Mouse (Mus musculus): Measurements from ENCODE around the gene Stk38. TPM values are rescaled to one million over a fixed set of nuclear protein-coding genes. Genes with fewer than 3 reads are reported as not detected.

Stk38 gene
- polyA plus RNA-seq (2015; fragmentation: Nextera tagmentation; extraction: Ambion mirVana): 69.3 and 77.0 TPM in 2 replicates

GRCm38 (mm10) chr17:29007641-29008325, at the start of gene Stk38:
Gene Stk38, minus strand, starts transcription at chr17:29007995.

DNA sequence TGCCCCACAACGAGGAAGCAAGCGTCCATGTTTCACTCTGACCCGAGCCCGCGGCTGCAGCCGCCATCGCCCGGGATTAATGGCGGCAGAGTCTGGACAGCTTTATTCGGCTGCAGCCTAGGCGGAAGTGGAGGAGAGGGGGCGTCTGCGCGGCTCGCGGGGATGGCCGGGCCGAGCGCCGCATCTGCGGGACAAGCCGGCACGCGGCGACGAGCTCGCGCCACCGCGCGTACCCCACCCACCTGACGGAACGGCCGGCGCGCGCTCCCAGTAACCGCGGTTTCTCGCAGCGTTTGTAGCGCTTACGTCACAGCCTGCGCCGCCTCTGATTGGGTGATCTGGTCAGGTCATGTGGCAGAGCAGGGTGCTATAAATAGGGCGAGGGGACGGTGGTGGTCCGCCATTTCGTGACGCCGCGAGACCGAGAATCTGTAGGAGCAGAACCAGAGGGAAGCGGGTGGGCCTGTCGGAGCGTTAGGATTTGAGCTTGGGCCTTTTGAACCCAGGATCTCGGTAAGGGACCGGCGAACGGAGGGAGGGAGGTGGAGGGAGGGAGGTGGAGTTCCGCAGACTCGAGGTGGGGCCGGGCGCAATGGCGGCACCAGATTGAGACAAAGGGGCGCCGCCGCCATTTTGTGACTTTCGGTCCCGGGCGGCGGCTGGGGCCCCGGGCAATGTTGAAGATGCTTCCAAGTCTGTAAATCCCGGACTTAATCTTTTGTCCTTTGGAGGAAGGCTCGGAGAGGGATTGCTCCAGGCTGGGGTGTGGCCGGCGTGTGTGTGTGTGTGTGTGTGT, 24.7 kb upstream of the Stk38 start, which contains the start of gene Srsf3:
Gene Srsf3, plus strand, starts transcription at position 355 of the 796 bp plus-strand sequence.

DNA sequence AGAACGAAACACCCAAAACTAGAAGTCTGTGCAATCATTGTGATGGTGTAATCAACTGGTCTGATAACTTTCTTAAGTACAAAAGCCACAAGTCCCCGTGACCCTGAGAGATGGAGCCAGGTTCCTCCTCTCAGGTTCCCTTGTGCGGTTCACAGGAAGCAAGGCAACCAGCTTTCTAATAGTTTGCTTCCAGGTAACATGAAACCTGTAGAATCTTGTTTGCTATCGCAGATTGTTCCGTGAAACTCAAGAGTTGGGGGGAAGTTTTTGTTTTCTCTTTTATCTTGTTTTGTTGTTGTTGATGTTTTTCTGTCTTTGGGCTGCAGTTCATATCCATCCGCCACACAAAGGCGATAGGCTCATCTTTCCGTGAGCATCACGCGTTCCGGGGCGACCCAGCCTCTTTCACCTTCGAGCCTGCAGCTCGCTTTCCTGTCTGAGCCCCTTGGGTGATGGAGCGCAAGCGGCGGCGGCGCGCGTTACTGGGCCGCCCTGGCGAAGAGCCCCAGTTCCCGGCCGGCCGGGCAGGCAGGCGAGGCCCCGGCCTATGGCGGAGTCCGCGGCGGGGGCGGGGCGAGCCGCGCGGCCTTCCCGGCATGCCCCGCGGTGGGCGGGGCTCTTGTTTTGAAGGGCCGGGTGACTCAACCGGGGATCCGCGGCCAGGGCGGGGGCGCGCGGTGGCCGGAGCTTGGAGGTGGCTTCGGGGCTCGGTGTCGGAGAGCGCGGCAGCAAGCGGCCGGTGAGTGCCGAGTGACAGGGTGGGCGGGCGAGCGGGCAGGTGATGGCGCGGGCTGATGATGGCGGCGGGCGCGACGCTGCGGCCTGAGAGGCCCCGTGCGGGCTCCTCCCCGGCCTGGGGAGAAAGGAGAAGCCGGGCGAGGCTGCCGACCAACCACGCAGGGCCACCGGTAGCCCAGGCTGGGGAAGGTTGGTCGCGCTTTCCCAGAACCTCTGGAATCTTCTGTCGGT, 55.7 kb downstream of the Stk38 start, which contains the start of gene Kctd20:
Gene Kctd20, plus strand, starts transcription at position 120 of the 969 bp plus-strand sequence.

DNA sequence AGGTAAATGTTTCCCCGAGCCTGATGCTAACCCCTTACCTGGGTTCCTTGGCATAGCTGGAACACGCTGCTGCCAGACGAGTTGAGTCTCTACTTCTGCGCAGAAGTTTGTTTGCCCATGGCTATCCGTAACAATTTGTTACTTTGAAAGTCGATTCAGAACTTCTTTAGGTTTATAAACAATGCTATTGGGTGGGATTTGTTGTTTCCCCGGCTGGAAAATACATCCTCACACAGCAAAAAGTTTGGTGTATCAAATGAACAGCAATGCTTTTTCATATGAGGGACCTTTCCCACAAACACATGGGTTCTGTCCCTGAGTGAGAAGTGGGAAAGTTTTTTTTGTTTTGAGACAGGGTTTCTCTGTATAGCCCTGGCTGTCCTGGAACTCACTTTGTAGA, 64.1 kb downstream of the Stk38 start, which contains the start of gene Pxt1:
Gene Pxt1, minus strand, starts transcription at position 101 of the 400 bp plus-strand sequence.

Other genes starting within 250 kb of the Stk38 start
- gene Mapk13, start 238.7 kb downstream of the Stk38 start, polyA plus RNA-seq (2015; fragmentation: Nextera tagmentation; extraction: Ambion mirVana): 27.5 and 39.9 TPM in 2 replicates
- 52.0 and 59.2 TPM in 2 replicates for gene Brpf3, start 206.9 kb downstream of the Stk38 start, polyA plus RNA-seq (2015; fragmentation: Nextera tagmentation; extraction: Ambion mirVana)
- 0.29 and 0.34 TPM in 2 replicates for gene Pnpla1, start 149.6 kb downstream of the Stk38 start, polyA plus RNA-seq (2015; fragmentation: Nextera tagmentation; extraction: Ambion mirVana)
- gene 4930539E08Rik, start 92.7 kb downstream of the Stk38 start, polyA plus RNA-seq (2015; fragmentation: Nextera tagmentation; extraction: Ambion mirVana): 0.10 and 0.13 TPM in 2 replicates
- gene Pxt1, start 64.2 kb downstream of the Stk38 start, polyA plus RNA-seq (2015; fragmentation: Nextera tagmentation; extraction: Ambion mirVana): 0.46 and 1.0 TPM in 2 replicates
- 62.8 and 66.8 TPM in 2 replicates for gene Kctd20, start 56.0 kb downstream of the Stk38 start, polyA plus RNA-seq (2015; fragmentation: Nextera tagmentation; extraction: Ambion mirVana)
- gene Srsf3, start 24.6 kb upstream of the Stk38 start, polyA plus RNA-seq (2015; fragmentation: Nextera tagmentation; extraction: Ambion mirVana): 364 and 382 TPM in 2 replicates
- gene Cdkn1a, start 83.0 kb upstream of the Stk38 start, polyA plus RNA-seq (2015; fragmentation: Nextera tagmentation; extraction: Ambion mirVana): 9.1 and 9.8 TPM in 2 replicates
- gene Rab44, start 106.2 kb upstream of the Stk38 start, polyA plus RNA-seq (2015; fragmentation: Nextera tagmentation; extraction: Ambion mirVana): 14.4 and 21.6 TPM in 2 replicates
- 0.45 and 1.1 TPM in 2 replicates for gene Cpne5, start 230.2 kb upstream of the Stk38 start, polyA plus RNA-seq (2015; fragmentation: Nextera tagmentation; extraction: Ambion mirVana)

All from spleen, postnatal 0 days (tissue).